31 mouse cellular contexts compared by ENCODE assay signal in genomic region chr2:169838521-169838920, GRCm38 (mm10).
"Had no signal": no experiment of that assay in that cellular context is flagged by ENCODE, and none has a peak within 500 bp of the region (broad histone marks: within the 10 kb centered on the region; RNA-seq: fewer than 3 reads in every experiment).

No protein-coding gene starts in this region.

- H3K27me3 ChIP-seq: limb, embryonic 12.5 days; limb, embryonic 13.5 days; limb, embryonic 15.5 days; liver, embryonic 12.5 days; liver, embryonic 13.5 days; liver, embryonic 15.5 days; lung, embryonic 15.5 days; megakaryocyte, embryonic 14.5 days; midbrain, embryonic 12.5 days; midbrain, embryonic 13.5 days; midbrain, embryonic 15.5 days; neural tube, embryonic 12.5 days had no signal

- H3K4me1 ChIP-seq: liver, embryonic 12.5 days; liver, embryonic 13.5 days; liver, embryonic 15.5 days; megakaryocyte, embryonic 14.5 days; midbrain, embryonic 13.5 days; midbrain, embryonic 15.5 days had no signal

- H3K9me3 ChIP-seq: limb, embryonic 10.5 days; limb, embryonic 12.5 days; limb, embryonic 13.5 days; limb, embryonic 15.5 days; liver, embryonic 12.5 days; liver, embryonic 13.5 days; liver, embryonic 15.5 days; lung, embryonic 15.5 days; midbrain, embryonic 10.5 days; midbrain, embryonic 12.5 days; midbrain, embryonic 13.5 days; midbrain, embryonic 15.5 days; neural tube, embryonic 12.5 days had no signal

- H3K36me3 ChIP-seq: limb, embryonic 10.5 days; limb, embryonic 12.5 days; limb, embryonic 13.5 days; limb, embryonic 15.5 days; liver, embryonic 12.5 days; liver, embryonic 13.5 days; liver, embryonic 15.5 days; lung, embryonic 15.5 days; midbrain, embryonic 10.5 days; midbrain, embryonic 12.5 days; midbrain, embryonic 13.5 days; midbrain, embryonic 15.5 days; neural tube, embryonic 12.5 days had no signal

- ATAC-seq: liver, embryonic 12.5 days; liver, postnatal 0 days; midbrain, embryonic 13.5 days; midbrain, embryonic 15.5 days; midbrain, embryonic 16.5 days had no signal

- H3K4me3 ChIP-seq: limb, embryonic 10.5 days; limb, embryonic 12.5 days; limb, embryonic 13.5 days; limb, embryonic 15.5 days; liver, embryonic 12.5 days; liver, embryonic 13.5 days; liver, embryonic 15.5 days; lung, embryonic 15.5 days; megakaryocyte, embryonic 14.5 days; midbrain, embryonic 10.5 days; midbrain, embryonic 12.5 days; midbrain, embryonic 13.5 days; midbrain, embryonic 15.5 days; myocyte; neural tube, embryonic 12.5 days had no signal

- H3K27ac ChIP-seq: limb, embryonic 10.5 days; limb, embryonic 12.5 days; limb, embryonic 13.5 days; limb, embryonic 15.5 days; liver, embryonic 12.5 days; liver, embryonic 13.5 days; liver, embryonic 14.5 days; liver, embryonic 15.5 days; lung, embryonic 15.5 days; macrophage; midbrain, embryonic 10.5 days; midbrain, embryonic 12.5 days; midbrain, embryonic 13.5 days; midbrain, embryonic 15.5 days; neural tube, embryonic 12.5 days had no signal

- H3K4me2 ChIP-seq: limb, embryonic 12.5 days; limb, embryonic 13.5 days; limb, embryonic 15.5 days; liver, embryonic 11.5 days; liver, embryonic 12.5 days; liver, embryonic 13.5 days; liver, embryonic 15.5 days; lung, embryonic 14.5 days; lung, embryonic 15.5 days; midbrain, embryonic 11.5 days; midbrain, embryonic 12.5 days; midbrain, embryonic 13.5 days; midbrain, embryonic 15.5 days; neural tube, embryonic 12.5 days had no signal

- DNase-seq: left cerebral cortex, postnatal 4 days; liver; liver, embryonic 13.5 days; liver, postnatal 0 days; lung, adult 18-20 months; lung, adult 2 months; lung, embryonic 14.5 days; lung, postnatal 10 days; lung, postnatal 14 days; lung, postnatal 36 days; lung, postnatal 4 days; midbrain, embryonic 14.5 days had no signal

- H3K9ac ChIP-seq: limb, embryonic 12.5 days; limb, embryonic 13.5 days; limb, embryonic 15.5 days; liver, embryonic 12.5 days; liver, embryonic 13.5 days; liver, embryonic 14.5 days; liver, embryonic 15.5 days; liver, postnatal 0 days; lung, embryonic 14.5 days; lung, embryonic 15.5 days; midbrain, embryonic 12.5 days; midbrain, embryonic 13.5 days; midbrain, embryonic 15.5 days; neural tube, embryonic 12.5 days had no signal
